Mouse (Mus musculus): ENCODE measurements around the gene Gbp10. TPM values are rescaled to one million over a fixed set of nuclear protein-coding genes. Genes with fewer than 3 reads are reported as not detected.
"Not testable (repeated sequence)": the region's sequence is repeated elsewhere in the genome, so short reads cannot be mapped to it uniquely, and the experiment has no call there.

Gbp10 gene
- 0.43 TPM in 1 of 2 replicates, not detected in the other for polyA plus RNA-seq (2015; fragmentation: Nextera tagmentation; extraction: Ambion mirVana)

DNA sequence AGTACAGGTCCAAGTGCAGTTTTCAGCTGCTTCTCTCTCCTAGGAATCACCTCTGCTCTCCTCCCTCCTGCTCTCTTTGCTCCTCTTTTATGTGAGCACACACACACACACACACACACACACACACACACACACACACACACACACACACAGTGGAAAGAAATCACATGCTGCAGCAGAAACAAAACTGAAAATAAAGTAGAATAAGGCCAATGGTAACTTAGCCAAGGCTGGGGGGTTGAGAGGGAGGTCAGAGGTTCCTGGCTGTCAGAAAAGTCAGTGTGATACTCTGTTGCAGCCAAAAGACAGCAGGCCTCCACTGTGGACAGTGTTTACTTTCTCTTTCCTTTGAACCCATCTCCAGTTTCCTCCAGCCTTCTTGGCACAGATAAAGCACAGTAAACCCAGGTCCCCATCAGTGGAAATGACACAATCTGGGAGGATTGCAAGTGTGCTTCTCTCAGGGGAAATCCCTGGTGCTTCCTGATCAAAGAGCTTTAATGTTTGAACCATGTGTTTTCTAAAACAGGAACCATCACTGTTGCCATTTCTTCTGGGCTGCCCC lies at the start of gene Gbp10:
Gene Gbp10 (minus strand): TSS at position 51 of the 565 bp plus-strand sequence.
- H3K27ac ChIP-seq (replicated peaks); H3K27me3 ChIP-seq; H3K4me2 ChIP-seq (replicated peaks); H3K4me3 ChIP-seq (replicated peaks); H3K4me1 ChIP-seq; H3K36me3 ChIP-seq; H3K9me3 ChIP-seq (replicated peaks); ATAC-seq (ENCODE audit: insufficient number of reproducible peaks, low FRiP score, low TSS enrichment, low read depth); H3K9ac ChIP-seq: not testable (repeated sequence)

DNA sequence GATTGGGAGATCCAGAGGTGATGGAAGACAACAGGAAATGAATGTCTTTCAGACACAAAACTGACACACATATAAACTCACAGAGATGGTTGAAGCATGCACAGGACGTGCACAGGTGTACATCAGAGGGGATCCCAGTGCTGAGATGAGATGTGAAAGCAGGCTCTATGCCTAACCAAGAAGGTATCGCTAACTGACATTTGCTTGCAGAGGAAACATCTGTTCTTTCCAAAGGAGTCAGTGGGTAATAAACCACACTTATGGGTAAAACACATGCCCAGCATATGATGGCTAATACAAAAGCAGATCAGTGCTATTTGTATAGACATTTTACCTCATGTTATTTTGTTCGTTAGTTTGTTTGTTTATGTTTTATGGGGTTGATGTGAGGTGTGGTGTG lies 21.3 kb upstream of the Gbp10 start:
- H3K4me1 ChIP-seq; H3K27me3 ChIP-seq; H3K9ac ChIP-seq; H3K4me3 ChIP-seq (replicated peaks); H3K36me3 ChIP-seq; ATAC-seq (ENCODE audit: insufficient number of reproducible peaks, low FRiP score, low TSS enrichment, low read depth); H3K4me2 ChIP-seq (replicated peaks); H3K9me3 ChIP-seq (replicated peaks); H3K27ac ChIP-seq (replicated peaks): not testable (repeated sequence)
- no CpG with 5 or more reads among the region's 3 CpGs for WGBS

DNA sequence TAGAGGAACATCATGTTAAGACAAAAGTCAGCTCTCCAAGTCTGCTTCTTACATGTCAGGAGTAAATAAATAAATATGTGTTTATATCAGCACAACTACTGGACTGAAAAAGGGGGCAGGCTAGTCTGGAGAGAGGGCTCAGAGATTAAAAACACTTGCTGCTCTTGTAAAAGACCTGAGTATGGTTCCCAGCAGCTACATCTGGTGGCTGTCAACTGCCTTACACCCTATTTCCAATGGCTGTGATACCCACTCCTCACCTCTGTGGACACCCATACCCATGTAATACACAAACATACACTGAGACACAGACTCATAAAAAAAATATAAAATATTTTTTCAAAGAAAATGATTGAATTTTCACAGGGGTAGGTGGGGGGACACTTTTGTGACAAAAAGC lies 13.2 kb upstream of the Gbp10 start:
- no peaks in the 10 kb centered on the region for H3K27me3 ChIP-seq
- no peaks in the 10 kb centered on the region for H3K9me3 ChIP-seq (replicated peaks)
- H3K36me3 ChIP-seq, result no peaks in the 10 kb centered on the region
- H3K4me3 ChIP-seq (replicated peaks), result no peak overlapping the region
- no peak for ATAC-seq (ENCODE audit: insufficient number of reproducible peaks, low FRiP score, low TSS enrichment, low read depth)
- H3K4me1 ChIP-seq, result no peaks in the 10 kb centered on the region
- H3K27ac ChIP-seq (replicated peaks), result no peak overlapping the region
- no peak overlapping the region for H3K9ac ChIP-seq
- no peak overlapping the region for H3K4me2 ChIP-seq (replicated peaks)

DNA sequence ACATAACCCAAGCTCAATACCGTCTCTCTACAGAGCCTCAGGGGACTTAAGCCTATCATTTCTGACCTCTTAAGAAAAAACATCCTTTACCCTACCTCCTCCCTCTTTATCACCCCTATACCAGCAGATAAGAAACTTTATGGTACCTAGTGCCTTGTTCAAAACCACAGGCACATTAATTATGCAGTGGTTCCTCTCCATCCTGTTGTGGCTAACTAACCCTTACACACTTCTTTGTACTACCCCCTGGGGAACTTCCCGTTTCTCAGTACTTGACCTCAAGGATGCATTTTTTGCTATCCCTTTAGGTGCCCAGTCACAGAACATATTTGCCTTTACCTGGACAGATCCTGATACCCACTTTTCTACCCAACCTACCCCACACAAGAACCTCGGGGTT lies 5.4 kb upstream of the Gbp10 start:
- H3K27ac ChIP-seq (replicated peaks); H3K9me3 ChIP-seq (replicated peaks); H3K4me2 ChIP-seq (replicated peaks); H3K4me3 ChIP-seq (replicated peaks); H3K9ac ChIP-seq; H3K27me3 ChIP-seq; ATAC-seq (ENCODE audit: insufficient number of reproducible peaks, low FRiP score, low TSS enrichment, low read depth); H3K36me3 ChIP-seq; H3K4me1 ChIP-seq: not testable (repeated sequence)
- 77% methylated on average over 3 of the region's 3 CpGs for WGBS

- not testable (repeated sequence) for H3K36me3 ChIP-seq
- WGBS, result 72% methylated on average over 5 of the region's 5 CpGs
These were observed 1.6 kb upstream of the Gbp10 start for GRCm38 (mm10) chr5:105240982-105241381.

GRCm38 (mm10) chr5:105238402-105238801 lies 931 bp downstream of the Gbp10 start:
- H3K4me1 ChIP-seq; H3K4me3 ChIP-seq (replicated peaks); ATAC-seq (ENCODE audit: insufficient number of reproducible peaks, low FRiP score, low TSS enrichment, low read depth); H3K9me3 ChIP-seq (replicated peaks); H3K9ac ChIP-seq; H3K27me3 ChIP-seq; H3K4me2 ChIP-seq (replicated peaks); H3K27ac ChIP-seq (replicated peaks); H3K36me3 ChIP-seq: not testable (repeated sequence)
- WGBS, result 74% methylated on average over 1 of the region's 1 CpGs

More at GRCm38 (mm10) chr5:105240982-105241381, 1.6 kb upstream of the Gbp10 start:
- H3K27me3 ChIP-seq; H3K27ac ChIP-seq (replicated peaks); H3K9ac ChIP-seq; H3K4me1 ChIP-seq; H3K4me2 ChIP-seq (replicated peaks); H3K4me3 ChIP-seq (replicated peaks); H3K9me3 ChIP-seq (replicated peaks): not testable (repeated sequence)
- ATAC-seq (ENCODE audit: insufficient number of reproducible peaks, low FRiP score, low TSS enrichment, low read depth), result peak; percentile 34; the same call in 1 of the 2 replicates

DNA sequence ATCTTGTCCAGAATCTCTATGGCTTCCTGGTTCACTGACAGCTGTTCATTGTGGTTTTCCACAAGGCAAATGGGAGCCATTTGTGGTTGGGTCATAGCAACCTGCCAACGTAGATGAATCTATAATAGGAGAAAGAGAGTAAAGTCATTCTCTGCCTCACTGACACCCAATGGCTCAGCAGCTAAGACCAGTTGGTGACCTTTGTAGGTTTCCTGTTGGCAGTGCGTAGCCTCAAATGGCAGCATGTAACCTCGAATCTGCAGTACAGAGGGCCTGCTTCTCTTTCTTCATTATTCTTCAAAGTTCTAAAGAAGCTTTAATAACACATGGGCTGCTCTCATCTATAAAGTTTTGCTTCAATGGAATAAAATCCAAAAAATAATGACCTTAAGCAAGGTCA lies 3.3 kb downstream of the Gbp10 start:
- not testable (repeated sequence) for H3K9me3 ChIP-seq (replicated peaks); H3K4me1 ChIP-seq; H3K4me3 ChIP-seq (replicated peaks); H3K4me2 ChIP-seq (replicated peaks); H3K27ac ChIP-seq (replicated peaks); H3K9ac ChIP-seq; ATAC-seq (ENCODE audit: insufficient number of reproducible peaks, low FRiP score, low TSS enrichment, low read depth); H3K27me3 ChIP-seq; H3K36me3 ChIP-seq
- WGBS, result 89% methylated on average over 3 of the region's 3 CpGs

GRCm38 (mm10) chr5:105208957-105209356 lies 30.4 kb downstream of the Gbp10 start:
- H3K27me3 ChIP-seq; ATAC-seq (ENCODE audit: insufficient number of reproducible peaks, low FRiP score, low TSS enrichment, low read depth); H3K4me2 ChIP-seq (replicated peaks); H3K4me3 ChIP-seq (replicated peaks); H3K36me3 ChIP-seq; H3K4me1 ChIP-seq; H3K9ac ChIP-seq; H3K9me3 ChIP-seq (replicated peaks); H3K27ac ChIP-seq (replicated peaks): not testable (repeated sequence)
- WGBS, result no CpG with 5 or more reads among the region's 3 CpGs

DNA sequence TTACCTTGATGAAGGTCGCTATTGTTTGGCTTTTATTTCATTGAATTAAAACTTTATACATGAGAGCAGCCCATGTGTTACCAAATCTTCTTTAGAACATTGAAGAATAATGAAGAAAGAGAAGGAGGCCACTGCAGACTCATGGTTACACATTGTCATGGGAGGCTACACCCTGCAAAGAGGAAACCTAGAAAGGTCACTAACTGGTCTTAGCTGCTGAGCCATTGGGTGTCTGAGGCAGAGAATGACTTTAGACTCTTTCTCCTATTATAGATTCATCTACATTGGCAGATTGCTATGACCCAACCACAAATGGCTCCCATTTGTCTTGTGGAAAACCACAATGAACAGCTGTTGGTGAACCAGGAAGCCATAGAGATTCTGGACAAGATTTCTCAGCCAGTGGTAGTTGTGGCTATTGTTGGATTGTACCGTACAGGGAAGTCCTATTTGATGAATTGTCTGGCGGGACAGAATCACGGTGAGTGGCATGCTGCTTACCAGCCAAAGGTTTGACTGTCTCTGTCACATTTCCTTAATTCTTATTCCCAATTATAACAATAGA lies 38.5 kb downstream of the Gbp10 start:
- not testable (repeated sequence) for H3K4me3 ChIP-seq (replicated peaks); H3K4me1 ChIP-seq; H3K27ac ChIP-seq (replicated peaks); H3K27me3 ChIP-seq; H3K36me3 ChIP-seq; H3K9me3 ChIP-seq (replicated peaks); ATAC-seq (ENCODE audit: insufficient number of reproducible peaks, low FRiP score, low TSS enrichment, low read depth); H3K9ac ChIP-seq; H3K4me2 ChIP-seq (replicated peaks)
- 89% methylated on average over 4 of the region's 4 CpGs for WGBS

DNA sequence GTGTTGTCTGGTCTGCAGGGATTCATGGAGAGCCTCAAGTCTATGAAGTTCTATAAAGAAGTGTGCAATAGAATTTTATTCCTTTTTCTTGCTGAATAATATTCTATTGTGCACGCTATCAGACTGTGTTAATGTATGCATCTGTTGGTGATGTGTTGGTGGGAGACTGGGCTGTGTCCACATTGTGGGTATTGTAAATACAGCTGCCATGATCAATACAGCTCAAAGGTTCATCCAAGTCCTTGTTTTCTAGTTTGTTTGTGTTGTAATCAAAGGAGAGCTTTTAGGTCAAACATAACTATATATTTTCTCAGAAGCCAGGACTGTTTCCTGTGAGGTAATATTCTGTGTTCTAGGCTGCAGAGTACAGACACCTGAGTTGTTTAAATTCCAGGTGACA lies 40.2 kb downstream of the Gbp10 start:
- WGBS, result 92% methylated on average over 1 of the region's 1 CpGs
- not testable (repeated sequence) for ATAC-seq (ENCODE audit: insufficient number of reproducible peaks, low FRiP score, low TSS enrichment, low read depth); H3K9ac ChIP-seq; H3K36me3 ChIP-seq; H3K4me1 ChIP-seq; H3K27me3 ChIP-seq; H3K4me3 ChIP-seq (replicated peaks); H3K27ac ChIP-seq (replicated peaks); H3K9me3 ChIP-seq (replicated peaks); H3K4me2 ChIP-seq (replicated peaks)

GRCm38 (mm10) chr5:105197915-105198560 lies 41.3 kb downstream of the Gbp10 start:
- not testable (repeated sequence) for ATAC-seq (ENCODE audit: insufficient number of reproducible peaks, low FRiP score, low TSS enrichment, low read depth); H3K4me2 ChIP-seq (replicated peaks); H3K27ac ChIP-seq (replicated peaks)

GRCm38 (mm10) chr5:105196308-105196707 lies 43.0 kb downstream of the Gbp10 start:
- not testable (repeated sequence) for H3K4me2 ChIP-seq (replicated peaks); H3K9ac ChIP-seq; ATAC-seq (ENCODE audit: insufficient number of reproducible peaks, low FRiP score, low TSS enrichment, low read depth); H3K27me3 ChIP-seq; H3K4me1 ChIP-seq; H3K4me3 ChIP-seq (replicated peaks); H3K36me3 ChIP-seq; H3K27ac ChIP-seq (replicated peaks); H3K9me3 ChIP-seq (replicated peaks)
- WGBS, result 84% methylated on average over 5 of the region's 5 CpGs

More at GRCm38 (mm10) chr5:105197915-105198560, 41.3 kb downstream of the Gbp10 start:
- H3K27me3 ChIP-seq; H3K4me3 ChIP-seq (replicated peaks); H3K9me3 ChIP-seq (replicated peaks); H3K4me1 ChIP-seq; H3K36me3 ChIP-seq; H3K9ac ChIP-seq: not testable (repeated sequence)
